Mouse (Mus musculus): ENCODE results near the gene Zhx3.

DNA sequence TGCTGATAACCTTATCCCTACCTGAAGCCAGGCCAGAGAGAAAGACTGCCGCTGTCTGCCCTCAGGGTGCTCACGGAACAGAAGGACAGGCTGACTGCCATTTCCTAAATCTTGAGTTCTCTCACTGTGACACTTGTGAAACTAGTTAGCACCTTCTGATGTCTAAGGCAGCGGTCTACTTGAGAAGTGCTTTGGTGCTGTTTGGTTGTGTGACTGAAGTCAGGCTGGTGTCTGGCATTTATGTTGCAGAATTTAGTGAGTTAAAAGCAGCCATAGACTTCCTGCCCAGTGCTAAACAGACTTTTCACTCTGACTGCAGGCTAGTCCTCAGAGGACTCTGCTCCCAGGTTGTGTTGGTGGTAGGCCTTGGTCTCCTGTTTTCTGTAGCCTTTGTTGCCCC, 138.5 kb downstream of the Zhx3 start:
- TF ChIP-seq CTCF (IDR thresholded peaks at IDR 0.05; ENCODE audit: low read depth) = no peak
- no peak for TF ChIP-seq EP300 (IDR thresholded peaks at IDR 0.05; ENCODE audit: low read depth)
